Mouse (Mus musculus): ENCODE measurements around the gene Tecpr1. TPM values are rescaled to one million over a fixed set of nuclear protein-coding genes. Genes with fewer than 3 reads are reported as not detected.

The Tecpr1 gene
- polyA plus RNA-seq, 1 experiment from 2014 or later, result 47.4 TPM

GRCm38 (mm10) chr5:144158604-144159003, 64.8 kb downstream of the Tecpr1 start:
- Histone ChIP-seq H3K4me1 (replicated peaks) (peaks cover 9% of the 10 kb centered on the region), H3K9ac (no peak overlapping the region), H3K36me3 (peaks cover 29% of the 10 kb centered on the region), H3K27me3 (no peaks in the 10 kb centered on the region), H3K4me3 (no peak overlapping the region), H3K27ac (replicated peaks) (peak overlapping the region; percentile 61), H3K9me3 (no peaks in the 10 kb centered on the region), H3K4me2 (no peak overlapping the region)
- ATAC-seq (ENCODE audit: low FRiP score, low read depth), result peak; percentile 65; the same call in 1 of the 2 replicates
- 27% methylated on average over 4 of the region's 4 CpGs for whole genome bisulfite sequencing

- no peaks in the 10 kb centered on the region for H3K27me3 ChIP-seq
- H3K4me3 ChIP-seq, result no peak overlapping the region
- H3K4me1 ChIP-seq (replicated peaks), result peaks cover 9% of the 10 kb centered on the region
- peaks cover 25% of the 10 kb centered on the region for H3K36me3 ChIP-seq
- 34% methylated on average over 7 of the region's 7 CpGs for whole genome bisulfite sequencing
- no peak overlapping the region for H3K27ac ChIP-seq (replicated peaks)
- no peak overlapping the region for H3K9ac ChIP-seq
- no peak overlapping the region for H3K4me2 ChIP-seq
- H3K9me3 ChIP-seq, result no peaks in the 10 kb centered on the region
- peak; percentile 77; the same call in 1 of the 2 replicates for ATAC-seq (ENCODE audit: low FRiP score, low read depth)
Measured at GRCm38 (mm10) chr5:144154528-144154927, 68.9 kb downstream of the Tecpr1 start.

GRCm38 (mm10) chr5:144151270-144151669, 72.1 kb downstream of the Tecpr1 start:
- Histone ChIP-seq H3K27ac (replicated peaks) (no peak overlapping the region), H3K4me1 (replicated peaks) (no peaks in the 10 kb centered on the region), H3K4me2 (no peak overlapping the region), H3K9ac (no peak overlapping the region), H3K27me3 (no peaks in the 10 kb centered on the region), H3K4me3 (no peak overlapping the region), H3K36me3 (peaks cover 30% of the 10 kb centered on the region), H3K9me3 (no peaks in the 10 kb centered on the region)
- 98% methylated on average over 4 of the region's 4 CpGs for WGBS
- no peak for ATAC-seq (ENCODE audit: low FRiP score, low read depth)

- Histone ChIP-seq H3K4me3 (no peak overlapping the region), H3K4me1 (replicated peaks) (no peaks in the 10 kb centered on the region), H3K9ac (no peak overlapping the region), H3K27ac (replicated peaks) (no peak overlapping the region), H3K27me3 (no peaks in the 10 kb centered on the region), H3K36me3 (peaks cover 37% of the 10 kb centered on the region), H3K9me3 (no peaks in the 10 kb centered on the region), H3K4me2 (no peak overlapping the region)
- WGBS, result 93% methylated on average over 4 of the region's 4 CpGs
- ATAC-seq (ENCODE audit: low FRiP score, low read depth), result no peak
Measured at GRCm38 (mm10) chr5:144149530-144149929, 73.9 kb downstream of the Tecpr1 start.

GRCm38 (mm10) chr5:144146898-144147297, 76.5 kb downstream of the Tecpr1 start:
- H3K4me3 ChIP-seq, result no peak overlapping the region
- no peaks in the 10 kb centered on the region for H3K9me3 ChIP-seq
- H3K4me1 ChIP-seq (replicated peaks), result no peaks in the 10 kb centered on the region
- no peaks in the 10 kb centered on the region for H3K27me3 ChIP-seq
- ATAC-seq (ENCODE audit: low FRiP score, low read depth), result no peak
- H3K9ac ChIP-seq, result no peak overlapping the region
- no peak overlapping the region for H3K4me2 ChIP-seq
- peaks cover 45% of the 10 kb centered on the region for H3K36me3 ChIP-seq
- no peak overlapping the region for H3K27ac ChIP-seq (replicated peaks)

Other genes starting within 250 kb of the Tecpr1 start
- gene Ccz1, start 208.7 kb downstream of the Tecpr1 start, polyA plus RNA-seq (2015; fragmentation: Nextera tagmentation; extraction: Ambion mirVana), result 71.7 and 78.1 TPM in 2 replicates
- gene Ocm, start 196.9 kb downstream of the Tecpr1 start, polyA plus RNA-seq (2015; fragmentation: Nextera tagmentation; extraction: Ambion mirVana), result 0.43 TPM in 1 of 2 replicates, not detected in the other
- gene Lmtk2, start 123.2 kb downstream of the Tecpr1 start, polyA plus RNA-seq (2015; fragmentation: Nextera tagmentation; extraction: Ambion mirVana), result 9.3 and 10.2 TPM in 2 replicates
- gene Bhlha15, start 33.3 kb downstream of the Tecpr1 start, polyA plus RNA-seq (2015; fragmentation: Nextera tagmentation; extraction: Ambion mirVana), result 0.04 and 0.10 TPM in 2 replicates
- gene Bri3, start 20.8 kb upstream of the Tecpr1 start, polyA plus RNA-seq (2015; fragmentation: Nextera tagmentation; extraction: Ambion mirVana), result 105 and 106 TPM in 2 replicates
- 1.6 and 2.3 TPM in 2 replicates for gene Baiap2l1, start 134.5 kb upstream of the Tecpr1 start, polyA plus RNA-seq (2015; fragmentation: Nextera tagmentation; extraction: Ambion mirVana)

All from hindbrain, embryonic 15.5 days (tissue).